Mouse (Mus musculus) hindbrain, embryonic 16.5 days (tissue): ENCODE data around the gene Lyar. TPM values are rescaled to one million over a fixed set of nuclear protein-coding genes. Genes with fewer than 3 reads are reported as not detected.

Experiments
- polyA plus RNA-seq: library from polyadenylated mRNA; unstranded; fragments of >200 nt; fragmentation: Nextera tagmentation; extraction: Ambion mirVana; gene quantifications from 2 replicates; pipeline ENCODE4 v1.2.1, GENCODE M21; 2015

The Lyar gene
- polyA plus RNA-seq, 1 experiment from 2014 or later = 37.9 TPM

Other genes starting within 250 kb of the Lyar start
- 36.5 and 38.5 TPM in 2 replicates for gene Stx18, start 181.7 kb upstream of the Lyar start, polyA plus RNA-seq
- gene Nsg1, start 60.6 kb upstream of the Lyar start, polyA plus RNA-seq = 1,495 and 1,654 TPM in 2 replicates
- 16.9 and 17.9 TPM in 2 replicates for gene Zbtb49, start within 50 bp of the Lyar start, polyA plus RNA-seq
- gene Tmem128, start 39.7 kb downstream of the Lyar start, polyA plus RNA-seq = 89.3 and 91.4 TPM in 2 replicates
- gene Otop1, start 55.5 kb downstream of the Lyar start, polyA plus RNA-seq = 0.07 TPM in 1 of 2 replicates, not detected in the other
- gene Drd5, start 98.9 kb downstream of the Lyar start, polyA plus RNA-seq = 1.1 TPM in 2 replicates